Mouse (Mus musculus) midbrain, postnatal 0 days (tissue): ENCODE measurements around the gene Col4a6. TPM values are rescaled to one million over a fixed set of nuclear protein-coding genes. Genes with fewer than 3 reads are reported as not detected.

Source experiments
- ATAC-seq: fragments of 200-750 bp; cut with Nextera tagmentation; 2 replicates; pipeline ENCODE4 v1.8.0; 2017; ENCODE audit warnings: moderate number of reproducible peaks, mild to moderate bottlenecking, moderate TSS enrichment, moderate library complexity; ENCODE audit not compliant: low FRiP score
- DNase-seq: peaks from one replicate; pipeline ENCODE4 v3.0.0-alpha.2; 2015; ENCODE audit warnings: low spot score
- H3K27ac ChIP-seq: fragments of 300-500 bp; sonication (generic); 2 replicates; pipeline ENCODE4 v1.5.1; 2014; ENCODE audit warnings: low read depth, mild to moderate bottlenecking, low read length, mixed read lengths
- H3K27me3 ChIP-seq: fragments of 300-500 bp; sonication (generic); 2 replicates; pipeline ENCODE4 v1.6.1; 2014; ENCODE audit warnings: low read length, control low read depth, mixed read lengths; ENCODE audit not compliant: insufficient read depth
- H3K36me3 ChIP-seq: fragments of 300-500 bp; sonication (generic); 2 replicates; pipeline ENCODE4 v1.6.1; 2014; ENCODE audit warnings: low read length, control low read depth, mixed read lengths; ENCODE audit not compliant: insufficient read depth
- H3K4me1 ChIP-seq: fragments of 300-500 bp; sonication (generic); 2 replicates; pipeline ENCODE4 v1.6.1; 2014; ENCODE audit warnings: mild to moderate bottlenecking, control low read depth, antibody characterized with exemption, low read length, mixed read lengths; ENCODE audit not compliant: insufficient read depth
- H3K4me2 ChIP-seq: fragments of 300-500 bp; sonication (generic); 2 replicates; pipeline ENCODE4 v1.6.1; 2014; ENCODE audit warnings: low read depth, mild to moderate bottlenecking, low read length, mixed read lengths; ENCODE audit not compliant: poor library complexity, severe bottlenecking
- H3K4me3 ChIP-seq: fragments of 300-500 bp; sonication (generic); 2 replicates; pipeline ENCODE4 v1.5.1; 2014; ENCODE audit warnings: low read depth, mild to moderate bottlenecking, low read length, moderate library complexity
- H3K9ac ChIP-seq: fragments of 300-500 bp; sonication (generic); replicated peaks from 2 replicates; pipeline ENCODE4 v1.6.1; 2014; ENCODE audit warnings: mild to moderate bottlenecking, low read length, moderate library complexity, mixed read lengths; ENCODE audit not compliant: poor library complexity, severe bottlenecking
- H3K9me3 ChIP-seq: fragments of 300-500 bp; sonication (generic); 2 replicates; pipeline ENCODE4 v1.6.1; 2016; ENCODE audit warnings: low read length, control low read depth
- CTCF ChIP-seq: IDR thresholded peaks from 2 replicates; pipeline ENCODE4 v1.5.1; 2016; ENCODE audit warnings: antibody characterized with exemption, mild to moderate bottlenecking
- WGBS: fragments of 180-500 bp; shearing (Covaris S2); extraction: QIAGEN DNeasy Blood & Tissue Kit; methylation state at CpG from one replicate; pipeline ENCODE4 v1.1.7; 2014; 5-methylcytosine and 5-hydroxymethylcytosine counted together
- polyA plus RNA-seq: library from polyadenylated mRNA; unstranded; fragments of >200 nt; fragmentation: Nextera tagmentation; extraction: Ambion mirVana; gene quantifications from 2 replicates; pipeline ENCODE4 v1.2.1, GENCODE M21; 2015
- total RNA-seq: library from RNA; depleted of rRNA; stranded (reverse); fragments of >200 nt; gene quantifications from 2 replicates; pipeline ENCODE4 v1.2.3, GENCODE M21; 2014; rRNA removed

Col4a6 gene
- total and polyA plus RNA-seq, 2 experiments from 2014 or later, result 1.9 to 5.9 TPM

- H3K27me3 ChIP-seq, result no peaks in the 10 kb centered on the region
- H3K4me3 ChIP-seq, result no peak overlapping the region
- DNase-seq, result no peak
- peaks cover 3% of the 10 kb centered on the region; the same call in 1 of the 2 replicates for H3K36me3 ChIP-seq
- TF ChIP-seq CTCF, result no peak
- no peaks in the 10 kb centered on the region for H3K9me3 ChIP-seq
- no peak overlapping the region for H3K4me2 ChIP-seq
- peak; percentile 54; the same call in 1 of the 2 replicates for ATAC-seq
- H3K9ac ChIP-seq, result no peak overlapping the region
- no peaks in the 10 kb centered on the region for H3K4me1 ChIP-seq
- H3K27ac ChIP-seq, result no peak overlapping the region
Observed at GRCm38 (mm10) chrX:141150290-141150689, 323.6 kb downstream of the Col4a6 start.

- WGBS, result 59% methylated on average over 1 of the region's 1 CpGs
- Histone ChIP-seq H3K4me3 (no peak overlapping the region), H3K9ac (no peak overlapping the region), H3K9me3 (no peaks in the 10 kb centered on the region), H3K27ac (no peak overlapping the region), H3K27me3 (no peaks in the 10 kb centered on the region), H3K36me3 (peaks cover 3% of the 10 kb centered on the region; the same call in 1 of the 2 replicates), H3K4me1 (no peaks in the 10 kb centered on the region), H3K4me2 (no peak overlapping the region)
- TF ChIP-seq CTCF, result no peak
- ATAC-seq (no peak), DNase-seq (no peak)
Observed at GRCm38 (mm10) chrX:141149705-141150104, 324.2 kb downstream of the Col4a6 start.

Other genes starting within 250 kb of the Col4a6 start
- gene Col4a5, start 1.3 kb upstream of the Col4a6 start, total RNA-seq, result 24.8 and 30.6 TPM in 2 replicates
- gene Col4a5, start 1.3 kb upstream of the Col4a6 start, polyA plus RNA-seq, result 5.4 and 6.2 TPM in 2 replicates